Mouse (Mus musculus) ES-Bruce4 (cell line): ENCODE measurements at regions not wholly inside any gene's neighbourhood (a gene's known extent, or its start where the extent isn't known, plus 50 kb on each side); places are given as distances from the start of the nearest gene placed in this dataset.

Source experiments
- H3K27ac ChIP-seq: 2 replicates; pipeline ENCODE4 v1.5.1; 2012; ENCODE audit warnings: low read length, inconsistent platforms; ENCODE audit not compliant: insufficient read depth
- H3K27me3 ChIP-seq: 2 replicates; pipeline ENCODE4 v1.6.1; 2012; ENCODE audit warnings: mild to moderate bottlenecking, low read length, inconsistent platforms; ENCODE audit not compliant: control insufficient read depth, poor library complexity, insufficient read depth, severe bottlenecking
- H3K36me3 ChIP-seq: 2 replicates; pipeline ENCODE4 v1.6.1; 2012; ENCODE audit warnings: inconsistent platforms, mild to moderate bottlenecking, low read length, moderate library complexity; ENCODE audit not compliant: control insufficient read depth, poor library complexity, insufficient read depth, severe bottlenecking
- H3K4me1 ChIP-seq: one replicate; pipeline ENCODE4 v1.8.1; 2011; ENCODE audit warnings: low read length; ENCODE audit not compliant: control insufficient read depth, insufficient read depth
- H3K4me3 ChIP-seq: 2 replicates; pipeline ENCODE4 v1.5.1; 2011; ENCODE audit warnings: low read depth, mild to moderate bottlenecking, low read length
- H3K9ac ChIP-seq: 2 replicates; pipeline ENCODE4 v1.6.1; 2012; ENCODE audit warnings: low read depth, mild to moderate bottlenecking, inconsistent platforms; ENCODE audit not compliant: poor library complexity, severe bottlenecking
- H3K9me3 ChIP-seq: replicated peaks from 2 replicates; pipeline ENCODE4 v1.6.1; 2012; ENCODE audit warnings: mild to moderate bottlenecking, low read length, inconsistent platforms; ENCODE audit not compliant: control insufficient read depth, poor library complexity, insufficient read depth, severe bottlenecking
- CTCF ChIP-seq: IDR thresholded peaks from one replicate; pipeline ENCODE4 v1.8.1; 2011; ENCODE audit warnings: low read depth, low read length
- EP300 ChIP-seq: IDR thresholded peaks from 2 replicates; pipeline ENCODE4 v1.6.1; 2011; ENCODE audit warnings: low read depth, low read length; ENCODE audit not compliant: insufficient read depth
- POLR2A ChIP-seq: IDR thresholded peaks from one replicate; pipeline ENCODE4 v1.8.1; 2011; ENCODE audit warnings: low read length; ENCODE audit not compliant: insufficient read depth

GRCm38 (mm10) chr9:67670261-67671020 lies 88.8 kb upstream of the C2cd4b start:
- Histone ChIP-seq H3K9ac (no peak overlapping the region), H3K27me3 (no peaks in the 10 kb centered on the region; the same call in 1 of the 2 replicates), H3K9me3 (no peaks in the 10 kb centered on the region), H3K27ac (no peak overlapping the region), H3K4me3 (no peak overlapping the region), H3K4me1 (no peaks in the 10 kb centered on the region), H3K36me3 (no peaks in the 10 kb centered on the region)
- TF ChIP-seq CTCF (no peak), EP300 (no peak), POLR2A (no peak)

GRCm38 (mm10) chr9:67676906-67677305 lies 82.3 kb upstream of the C2cd4b start:
- no peak overlapping the region for H3K4me3 ChIP-seq
- H3K9ac ChIP-seq, result no peak overlapping the region
- TF ChIP-seq CTCF (no peak), POLR2A (no peak), EP300 (no peak)
- no peaks in the 10 kb centered on the region for H3K9me3 ChIP-seq
- no peaks in the 10 kb centered on the region for H3K36me3 ChIP-seq
- no peaks in the 10 kb centered on the region for H3K27me3 ChIP-seq
- H3K27ac ChIP-seq, result no peak overlapping the region
- H3K4me1 ChIP-seq, result no peaks in the 10 kb centered on the region

- Histone ChIP-seq H3K9me3 (peaks cover 7% of the 10 kb centered on the region; the same call in 1 of the 2 replicates), H3K4me1 (no peaks in the 10 kb centered on the region), H3K4me3 (no peak overlapping the region), H3K9ac (no peak overlapping the region), H3K27ac (no peak overlapping the region), H3K36me3 (no peaks in the 10 kb centered on the region), H3K27me3 (no peaks in the 10 kb centered on the region)
- TF ChIP-seq CTCF (no peak), EP300 (no peak), POLR2A (no peak)
Observed at GRCm38 (mm10) chr9:67683367-67683766, 75.9 kb upstream of the C2cd4b start.

GRCm38 (mm10) chr9:67692396-67692795 lies 66.8 kb upstream of the C2cd4b start:
- Histone ChIP-seq H3K9me3 (no peaks in the 10 kb centered on the region), H3K4me1 (no peaks in the 10 kb centered on the region), H3K4me3 (no peak overlapping the region), H3K27me3 (no peaks in the 10 kb centered on the region), H3K9ac (no peak overlapping the region), H3K27ac (no peak overlapping the region), H3K36me3 (no peaks in the 10 kb centered on the region)
- TF ChIP-seq EP300, result no peak
- TF ChIP-seq CTCF, result no peak
- TF ChIP-seq POLR2A, result no peak

GRCm38 (mm10) chr9:67693716-67694115 lies 65.5 kb upstream of the C2cd4b start:
- no peak overlapping the region for H3K27ac ChIP-seq
- H3K4me3 ChIP-seq, result no peak overlapping the region
- no peak overlapping the region for H3K9ac ChIP-seq
- no peaks in the 10 kb centered on the region for H3K36me3 ChIP-seq
- H3K27me3 ChIP-seq, result no peaks in the 10 kb centered on the region
- TF ChIP-seq EP300 (no peak), CTCF (no peak), POLR2A (no peak)
- H3K4me1 ChIP-seq, result no peaks in the 10 kb centered on the region
- no peaks in the 10 kb centered on the region for H3K9me3 ChIP-seq

GRCm38 (mm10) chr9:67698796-67699195 lies 60.4 kb upstream of the C2cd4b start:
- no peaks in the 10 kb centered on the region for H3K27me3 ChIP-seq

More at GRCm38 (mm10) chr9:67698796-67699195, 60.4 kb upstream of the C2cd4b start:
- H3K9ac ChIP-seq, result no peak overlapping the region
- no peak overlapping the region for H3K27ac ChIP-seq
- H3K9me3 ChIP-seq, result no peaks in the 10 kb centered on the region
- no peaks in the 10 kb centered on the region for H3K4me1 ChIP-seq
- H3K36me3 ChIP-seq, result no peaks in the 10 kb centered on the region
- no peak overlapping the region for H3K4me3 ChIP-seq
- no peak for TF ChIP-seq CTCF
- TF ChIP-seq EP300, result no peak
- no peak for TF ChIP-seq POLR2A
